Mouse (Mus musculus): ENCODE data around the gene Olfr517. TPM values are rescaled to one million over a fixed set of nuclear protein-coding genes. Genes with fewer than 3 reads are reported as not detected.

Gene Olfr517
- not detected in 2 replicates for polyA plus RNA-seq (2012)

DNA sequence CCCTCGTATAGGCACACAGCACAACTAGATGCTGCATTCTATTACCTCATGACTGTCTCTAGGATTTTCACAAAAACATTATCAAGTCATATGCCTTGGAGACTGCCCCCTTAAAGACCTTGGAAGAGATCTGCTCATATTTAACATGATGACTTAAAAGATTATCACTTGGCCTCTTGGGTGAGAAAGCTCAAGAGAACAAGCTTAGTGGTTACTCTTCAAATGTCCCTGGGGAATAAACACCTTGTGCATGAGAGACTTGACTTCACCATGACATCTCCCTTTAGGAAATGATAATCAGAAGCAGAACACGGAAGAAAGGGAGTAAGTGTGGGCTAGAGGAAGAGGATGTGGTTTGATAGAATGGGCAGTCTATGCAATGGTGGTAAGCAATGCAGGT is at the start of gene Olfr517:
Gene Olfr517 (minus strand): TSS at position 101 of the 400 bp plus-strand sequence.
- no peak within 1 kb of the TSS for H3K4me3 ChIP-seq (replicated peaks)
- no peaks in the 10 kb centered on the region for H3K9me3 ChIP-seq (ENCODE audit: control insufficient read depth, low read length)
- no peaks in the 10 kb centered on the region for H3K36me3 ChIP-seq (ENCODE audit: control insufficient read depth)
- H3K4me1 ChIP-seq (ENCODE audit: control insufficient read depth), result no peaks in the 10 kb centered on the region
- no peaks in the 10 kb centered on the region for H3K27me3 ChIP-seq (ENCODE audit: control insufficient read depth)
- no peak for TF ChIP-seq GATA1 (IDR thresholded peaks at IDR 0.05; ENCODE audit: low read length)
- no peak for TF ChIP-seq TAL1 (IDR thresholded peaks at IDR 0.05; ENCODE audit: low read length)

DNA sequence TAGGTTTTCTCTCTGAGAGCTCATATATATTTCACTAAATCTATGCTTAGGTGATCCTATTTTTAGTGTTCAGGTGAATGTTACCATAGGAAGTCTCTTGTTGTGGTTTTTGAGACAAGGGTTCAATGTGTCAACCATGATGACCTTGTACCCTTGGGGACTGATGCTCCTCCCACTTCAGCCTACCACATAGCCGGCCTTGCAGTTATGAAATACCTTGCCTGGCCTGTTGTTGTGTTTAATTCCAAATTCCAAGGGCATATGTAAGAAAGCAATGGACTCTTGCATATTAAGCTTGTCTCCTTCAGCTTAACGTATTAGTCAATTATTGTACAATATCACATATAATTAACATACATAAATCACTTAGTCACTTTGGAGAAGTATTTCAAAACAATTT is 31.8 kb upstream of the Olfr517 start:
- Histone ChIP-seq H3K9me3 (ENCODE audit: control insufficient read depth, low read length) (no peaks in the 10 kb centered on the region), H3K4me1 (ENCODE audit: control insufficient read depth) (no peaks in the 10 kb centered on the region), H3K4me3 (replicated peaks) (no peak overlapping the region), H3K36me3 (ENCODE audit: control insufficient read depth) (no peaks in the 10 kb centered on the region), H3K27me3 (ENCODE audit: control insufficient read depth) (no peaks in the 10 kb centered on the region)
- TF ChIP-seq TAL1 (IDR thresholded peaks at IDR 0.05; ENCODE audit: low read length) (no peak), GATA1 (IDR thresholded peaks at IDR 0.05; ENCODE audit: low read length) (no peak)

DNA sequence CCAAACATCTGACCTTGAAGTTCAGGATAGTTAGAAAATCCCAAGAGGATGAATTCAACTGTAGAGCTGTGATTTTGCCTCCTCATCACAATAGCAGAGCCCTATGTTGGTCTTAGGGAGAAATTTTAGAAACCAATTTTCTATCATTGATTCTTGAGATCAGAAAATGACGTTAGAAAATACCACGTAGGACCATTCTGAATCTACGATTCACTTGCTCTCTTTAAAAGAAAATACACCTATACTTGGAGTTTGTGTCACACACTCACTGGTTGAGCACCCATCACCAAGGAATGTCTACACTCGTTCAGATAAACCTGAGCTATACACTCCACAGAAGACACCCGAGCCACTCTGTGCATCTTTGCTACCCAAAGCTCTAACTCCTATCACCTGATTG is 22.1 kb upstream of the Olfr517 start, which contains the start of gene Olfr519:
Gene Olfr519 (minus strand): TSS at position 101 of the 400 bp plus-strand sequence.
- H3K27me3 ChIP-seq (ENCODE audit: control insufficient read depth), result no peaks in the 10 kb centered on the region
- no peaks in the 10 kb centered on the region for H3K9me3 ChIP-seq (ENCODE audit: control insufficient read depth, low read length)
- no peak for TF ChIP-seq GATA1 (IDR thresholded peaks at IDR 0.05; ENCODE audit: low read length)
- no peak for TF ChIP-seq TAL1 (IDR thresholded peaks at IDR 0.05; ENCODE audit: low read length)
- no peaks in the 10 kb centered on the region for H3K36me3 ChIP-seq (ENCODE audit: control insufficient read depth)
- no peak within 1 kb of the TSS for H3K4me3 ChIP-seq (replicated peaks)
- H3K4me1 ChIP-seq (ENCODE audit: control insufficient read depth), result no peaks in the 10 kb centered on the region

DNA sequence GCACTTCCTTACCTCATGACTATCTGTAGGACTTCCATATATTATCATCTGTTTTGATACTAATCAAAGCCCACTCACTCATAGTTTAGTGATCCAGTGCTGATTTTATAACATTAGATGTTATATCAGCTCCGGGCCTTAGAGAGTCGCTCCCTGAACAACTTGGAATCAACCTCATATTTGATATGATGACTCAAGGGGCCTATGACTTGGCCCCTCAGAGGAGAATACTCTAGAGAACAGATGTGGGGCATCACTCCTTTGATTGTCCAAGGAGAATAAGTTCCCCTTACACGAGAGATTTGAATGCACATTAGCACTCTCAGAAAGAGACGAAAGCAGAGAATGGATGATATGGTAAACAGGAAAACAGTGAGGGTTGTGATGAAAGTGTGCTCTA is 12.7 kb upstream of the Olfr517 start, which contains the start of gene Olfr518:
Gene Olfr518 (minus strand): TSS at position 101 of the 400 bp plus-strand sequence.
- no peaks in the 10 kb centered on the region for H3K36me3 ChIP-seq (ENCODE audit: control insufficient read depth)
- TF ChIP-seq GATA1 (IDR thresholded peaks at IDR 0.05; ENCODE audit: low read length), result no peak
- TF ChIP-seq TAL1 (IDR thresholded peaks at IDR 0.05; ENCODE audit: low read length), result no peak
- H3K4me3 ChIP-seq (replicated peaks), result no peak within 1 kb of the TSS
- H3K27me3 ChIP-seq (ENCODE audit: control insufficient read depth), result no peaks in the 10 kb centered on the region
- no peaks in the 10 kb centered on the region for H3K4me1 ChIP-seq (ENCODE audit: control insufficient read depth)
- no peaks in the 10 kb centered on the region for H3K9me3 ChIP-seq (ENCODE audit: control insufficient read depth, low read length)

DNA sequence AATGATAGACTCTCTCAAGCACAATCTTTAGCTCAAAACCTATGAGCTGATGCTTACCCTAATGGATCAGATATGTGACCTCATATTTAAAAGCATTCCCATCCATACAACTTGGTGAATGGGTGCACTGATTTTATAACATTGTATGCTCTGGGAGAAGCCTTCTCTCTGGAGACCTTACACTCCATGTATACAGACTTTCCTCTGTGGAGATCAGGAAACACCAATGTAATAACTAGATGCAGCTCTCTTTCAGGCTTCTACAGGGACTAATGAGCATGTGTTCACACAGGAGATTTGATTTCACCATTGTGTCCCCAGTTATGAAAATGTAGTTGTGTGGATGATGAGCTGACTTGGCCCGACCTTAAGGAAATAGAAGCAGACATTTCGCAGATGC is 21.8 kb downstream of the Olfr517 start, which contains the start of gene Olfr516:
Gene Olfr516 (minus strand): TSS at position 101 of the 400 bp plus-strand sequence.
- TF ChIP-seq GATA1 (IDR thresholded peaks at IDR 0.05; ENCODE audit: low read length) (no peak), TAL1 (IDR thresholded peaks at IDR 0.05; ENCODE audit: low read length) (no peak)
- Histone ChIP-seq H3K4me3 (replicated peaks) (no peak within 1 kb of the TSS), H3K4me1 (ENCODE audit: control insufficient read depth) (no peaks in the 10 kb centered on the region), H3K9me3 (ENCODE audit: control insufficient read depth, low read length) (no peaks in the 10 kb centered on the region), H3K27me3 (ENCODE audit: control insufficient read depth) (no peaks in the 10 kb centered on the region), H3K36me3 (ENCODE audit: control insufficient read depth) (no peaks in the 10 kb centered on the region)

DNA sequence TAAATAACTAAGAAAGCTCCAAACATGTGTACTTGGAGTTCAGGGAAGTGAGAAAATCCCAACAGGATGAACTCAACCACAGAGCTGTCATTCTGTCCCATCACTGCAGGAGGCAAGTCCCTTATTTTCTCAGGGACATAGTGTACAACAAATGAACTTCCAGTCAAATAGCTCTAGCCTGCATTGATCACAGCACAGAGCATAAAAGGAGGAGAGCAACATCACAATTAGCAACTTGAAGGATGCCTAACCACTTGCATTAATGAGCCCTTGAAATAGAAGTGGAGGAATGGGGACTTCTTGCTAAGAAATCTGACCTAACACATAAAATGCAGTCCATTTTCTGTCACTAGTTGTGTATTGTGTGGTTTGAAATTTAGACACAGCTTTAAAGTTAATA is 46.3 kb downstream of the Olfr517 start, which contains the start of gene Olfr514:
Gene Olfr514 (minus strand): TSS at position 101 of the 400 bp plus-strand sequence.
- Histone ChIP-seq H3K9me3 (ENCODE audit: control insufficient read depth, low read length) (no peaks in the 10 kb centered on the region), H3K36me3 (ENCODE audit: control insufficient read depth) (no peaks in the 10 kb centered on the region), H3K4me3 (replicated peaks) (no peak within 1 kb of the TSS), H3K27me3 (ENCODE audit: control insufficient read depth) (no peaks in the 10 kb centered on the region), H3K4me1 (ENCODE audit: control insufficient read depth) (no peaks in the 10 kb centered on the region)
- TF ChIP-seq TAL1 (IDR thresholded peaks at IDR 0.05; ENCODE audit: low read length) (no peak), GATA1 (IDR thresholded peaks at IDR 0.05; ENCODE audit: low read length) (no peak)

Other genes with a start within 250 kb of the Olfr517 start
- not detected in 2 replicates for gene Olfr508, start 242.4 kb downstream of the Olfr517 start, polyA plus RNA-seq (2012)
- 0.02 TPM in 1 of 2 replicates, not detected in the other for gene Olfr509, start 220.5 kb downstream of the Olfr517 start, polyA plus RNA-seq (2012)
- gene Olfr510, start 206.0 kb downstream of the Olfr517 start, polyA plus RNA-seq (2012), result not detected in 2 replicates
- not detected in 2 replicates for gene Olfr512, start 159.1 kb downstream of the Olfr517 start, polyA plus RNA-seq (2012)
- gene Olfr513, start 121.4 kb downstream of the Olfr517 start, polyA plus RNA-seq (2012), result not detected in 2 replicates
- not detected in 2 replicates for gene Olfr514, start 46.4 kb downstream of the Olfr517 start, polyA plus RNA-seq (2012)
- gene Olfr516, start 21.9 kb downstream of the Olfr517 start, polyA plus RNA-seq (2012), result not detected in 2 replicates
- 0.01 TPM in 1 of 2 replicates, not detected in the other for gene Olfr518, start 12.6 kb upstream of the Olfr517 start, polyA plus RNA-seq (2012)
- gene Olfr519, start 22.0 kb upstream of the Olfr517 start, polyA plus RNA-seq (2012), result not detected in 2 replicates
- gene Nlrp10, start 57.8 kb upstream of the Olfr517 start, polyA plus RNA-seq (2012), result not detected in 2 replicates
- 37.1 and 38.6 TPM in 2 replicates for gene Eif3f, start 62.0 kb upstream of the Olfr517 start, polyA plus RNA-seq (2012)
- gene Tub, start 78.0 kb upstream of the Olfr517 start, polyA plus RNA-seq (2012), result 0.01 TPM in 1 of 2 replicates, not detected in the other
- 0.07 TPM in 1 of 2 replicates, not detected in the other for gene Ric3, start 211.0 kb upstream of the Olfr517 start, polyA plus RNA-seq (2012)

Data from erythroblast, embryonic 14.5 days (primary cell).